8 mouse cellular contexts compared by ENCODE assay signal in the genomic region with DNA sequence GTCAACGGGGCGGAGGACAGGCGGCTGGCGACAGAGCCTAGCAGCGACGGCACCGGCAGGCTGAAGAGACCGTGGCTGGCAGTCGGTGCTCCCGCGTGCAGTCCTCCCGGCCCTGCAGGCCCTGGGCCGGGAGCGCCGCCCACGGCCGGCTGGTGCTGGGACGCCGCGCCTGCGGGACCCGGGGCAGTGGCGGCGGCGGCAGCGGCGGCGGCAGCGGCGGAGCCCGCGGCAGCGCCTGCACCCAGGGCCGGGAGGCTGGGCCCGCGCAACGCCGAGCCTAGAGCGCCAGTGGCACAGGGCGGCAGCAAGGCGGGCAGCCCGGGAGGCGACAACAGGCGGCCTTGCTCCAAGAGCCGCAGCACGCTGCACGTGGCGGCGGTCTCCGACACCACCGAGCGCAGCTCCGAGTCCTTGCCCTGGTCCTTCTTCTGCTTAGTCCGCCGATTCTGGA. TPM values are rescaled to one million over a fixed set of nuclear protein-coding genes. Genes with fewer than 3 reads are reported as not detected.
DNase-seq lines count a peak whose midpoint lies in the region; ATAC-seq and TF ChIP-seq lines count a peak whose summit lies in the region.

No protein-coding gene starts in this region.

- no peaks in the 10 kb centered on the region; the same call in 1 of the 2 replicates for H3K4me1 ChIP-seq in lung, embryonic 14.5 days (ENCODE audit: insufficient read depth)
- peaks cover 9% of the 10 kb centered on the region for H3K4me1 ChIP-seq in hindbrain, embryonic 11.5 days (replicated peaks; ENCODE audit: control insufficient read depth, insufficient read depth, low read length)
- peaks cover 6% of the 10 kb centered on the region; the same call in 1 of the 2 replicates for H3K4me1 ChIP-seq in liver, embryonic 15.5 days (replicated peaks)
- H3K4me1 ChIP-seq in stomach, embryonic 14.5 days (ENCODE audit: control insufficient read depth, insufficient read depth, low read length): peaks cover 17% of the 10 kb centered on the region; the same call in 1 of the 2 replicates

- H3K4me3 ChIP-seq in lung, embryonic 14.5 days (ENCODE audit: low read depth, low read length): peak overlapping the region; percentile 36
- H3K4me3 ChIP-seq in hindbrain, embryonic 11.5 days (ENCODE audit: low read depth, low read length): peak overlapping the region; percentile 28
- peak overlapping the region; percentile 17 for H3K4me3 ChIP-seq in liver, embryonic 15.5 days (replicated peaks)
- peak overlapping the region; percentile 21 for H3K4me3 ChIP-seq in stomach, embryonic 14.5 days (ENCODE audit: low read depth, low read length)

- H3K27ac ChIP-seq in lung, embryonic 14.5 days (ENCODE audit: low read depth): no peak overlapping the region
- no peak overlapping the region for H3K27ac ChIP-seq in hindbrain, embryonic 11.5 days (ENCODE audit: low read depth, low read length)
- no peak overlapping the region for H3K27ac ChIP-seq in liver, embryonic 15.5 days (replicated peaks)
- H3K27ac ChIP-seq in stomach, embryonic 14.5 days (ENCODE audit: low read length): no peak overlapping the region

- WGBS in lung, embryonic 14.5 days: under 1% methylated on average over 55 of the region's 55 CpGs
- WGBS in hindbrain, embryonic 11.5 days: under 1% methylated on average over 44 of the region's 55 CpGs
- 1% methylated on average over 55 of the region's 55 CpGs for WGBS in liver, embryonic 15.5 days (ENCODE audit: insufficient replicate concordance)
- under 1% methylated on average over 34 of the region's 55 CpGs for WGBS in stomach, embryonic 14.5 days

- TF ChIP-seq CTCF in lung, embryonic 14.5 days (IDR thresholded peaks at IDR 0.05; ENCODE audit: low read depth): no peak

- ATAC-seq in lung, embryonic 14.5 days (ENCODE audit: insufficient read depth): peak; percentile 48
- peak; percentile 65 for ATAC-seq in hindbrain, embryonic 11.5 days (ENCODE audit: low FRiP score)
- no peak for ATAC-seq in liver, embryonic 15.5 days (ENCODE audit: insufficient read depth)
- ATAC-seq in stomach, embryonic 14.5 days (ENCODE audit: insufficient number of reproducible peaks, insufficient read depth, low FRiP score, low read depth): peak; percentile 47; the same call in 1 of the 2 replicates

- H3K4me2 ChIP-seq in lung, embryonic 14.5 days: peak overlapping the region; percentile 67
- peak overlapping the region; percentile 48 for H3K4me2 ChIP-seq in hindbrain, embryonic 11.5 days (replicated peaks; ENCODE audit: low read depth, low read length)
- H3K4me2 ChIP-seq in liver, embryonic 15.5 days: peak overlapping the region; percentile 52
- peak overlapping the region; percentile 66 for H3K4me2 ChIP-seq in stomach, embryonic 14.5 days (replicated peaks; ENCODE audit: low read depth, low read length)

- H3K9ac ChIP-seq in lung, embryonic 14.5 days: 0 out of 2 replicates have a peak overlapping the region, but pooled peaks have one; percentile 13
- no peak overlapping the region for H3K9ac ChIP-seq in hindbrain, embryonic 11.5 days (ENCODE audit: low read depth, low read length)
- H3K9ac ChIP-seq in liver, embryonic 15.5 days: no peak overlapping the region
- H3K9ac ChIP-seq in stomach, embryonic 14.5 days (replicated peaks; ENCODE audit: low read depth, low read length): no peak overlapping the region

- H3K36me3 ChIP-seq in lung, embryonic 14.5 days (ENCODE audit: insufficient read depth): no peaks in the 10 kb centered on the region
- H3K36me3 ChIP-seq in hindbrain, embryonic 11.5 days (ENCODE audit: control insufficient read depth, insufficient read depth, low read length): no peaks in the 10 kb centered on the region
- H3K36me3 ChIP-seq in liver, embryonic 15.5 days (replicated peaks): no peaks in the 10 kb centered on the region
- no peaks in the 10 kb centered on the region for H3K36me3 ChIP-seq in stomach, embryonic 14.5 days (ENCODE audit: control insufficient read depth, insufficient read depth, low read length)

- H3K9me3 ChIP-seq in lung, embryonic 14.5 days (ENCODE audit: low read depth, low read length): no peaks in the 10 kb centered on the region
- no peaks in the 10 kb centered on the region for H3K9me3 ChIP-seq in hindbrain, embryonic 11.5 days (ENCODE audit: control insufficient read depth, low read length)
- no peaks in the 10 kb centered on the region for H3K9me3 ChIP-seq in liver, embryonic 15.5 days (replicated peaks)
- H3K9me3 ChIP-seq in stomach, embryonic 14.5 days (ENCODE audit: control insufficient read depth, low read depth, low read length): no peaks in the 10 kb centered on the region

- DNase-seq in lung, embryonic 14.5 days: peak; percentile 55
- no peak for DNase-seq in lung, adult 18-20 months
- DNase-seq in embryo, embryonic 11 days: peak; percentile 70
- no peak for DNase-seq in hindbrain, embryonic 11.5 days (ENCODE audit: low spot score)
- no peak for DNase-seq in left cerebral cortex, adult 11 months (ENCODE audit: low spot score)
- no peak for DNase-seq in spleen, postnatal 10 days (ENCODE audit: low spot score in 2 of 2)

- peaks cover 99% of the 10 kb centered on the region for H3K27me3 ChIP-seq in lung, embryonic 14.5 days (ENCODE audit: insufficient read depth, low read length)
- H3K27me3 ChIP-seq in hindbrain, embryonic 11.5 days (ENCODE audit: control insufficient read depth, insufficient read depth, low read length): peaks cover 96% of the 10 kb centered on the region
- peaks cover 100% of the 10 kb centered on the region for H3K27me3 ChIP-seq in liver, embryonic 15.5 days
- H3K27me3 ChIP-seq in stomach, embryonic 14.5 days (ENCODE audit: control insufficient read depth, insufficient read depth, low read length): peaks cover 78% of the 10 kb centered on the region

RNA-seq across cellular contexts. Expression of a gene that starts 3.5 kb away (rescaled TPM):
- not detected in 2 replicates for polyA plus RNA-seq in lung, embryonic 14.5 days (2014; fragmentation: Nextera tagmentation; extraction: Ambion mirVana)
- 0.14 TPM in 1 of 2 replicates, not detected in the other for polyA plus RNA-seq in hindbrain, embryonic 11.5 days (2014; fragmentation: Nextera tagmentation; extraction: Ambion mirVana)
- polyA plus RNA-seq in liver, embryonic 15.5 days (2015; fragmentation: Nextera tagmentation; extraction: Ambion mirVana): not detected in 2 replicates
- polyA plus RNA-seq in stomach, embryonic 14.5 days (2014; fragmentation: Nextera tagmentation; extraction: Ambion mirVana): not detected in 2 replicates

RNA-seq across cellular contexts. Expression of a gene that starts 52.7 kb away (rescaled TPM):
- not detected in 2 replicates for polyA plus RNA-seq in lung, embryonic 14.5 days (2014; fragmentation: Nextera tagmentation; extraction: Ambion mirVana)
- polyA plus RNA-seq in hindbrain, embryonic 11.5 days (2014; fragmentation: Nextera tagmentation; extraction: Ambion mirVana): not detected in 2 replicates
- not detected in 2 replicates for polyA plus RNA-seq in liver, embryonic 15.5 days (2015; fragmentation: Nextera tagmentation; extraction: Ambion mirVana)
- polyA plus RNA-seq in stomach, embryonic 14.5 days (2014; fragmentation: Nextera tagmentation; extraction: Ambion mirVana): 0.10 TPM in 1 of 2 replicates, not detected in the other

Comparison
In these comparisons a context has a peak if more than half of its experiments do, and no peak if none do; other contexts are left out.
1. DNase-seq: peak in lung, embryonic 14.5 days (single experiment) and embryo, embryonic 11 days (single experiment); none in lung, adult 18-20 months (0 of 2), hindbrain, embryonic 11.5 days (single experiment), left cerebral cortex, adult 11 months (single experiment) and spleen, postnatal 10 days (0 of 2).
2. Peak in every context shown above with its lines, with median percentiles within 50 percentile points of each other: H3K4me2 ChIP-seq and H3K4me3 ChIP-seq.